Mouse (Mus musculus) embryo, embryonic 9.5 days (tissue): ENCODE measurements around the gene Mthfd2.

Experiments
- DNase-seq: peaks from one replicate; pipeline ENCODE4 v3.0.0-alpha.2; 2017; ENCODE audit errors: extremely low spot score

Mthfd2 gene

GRCm38 (mm10) chr6:83268144-83269010, 57.3 kb downstream of the Mthfd2 start:
- DNase-seq, result peak; percentile 73

DNA sequence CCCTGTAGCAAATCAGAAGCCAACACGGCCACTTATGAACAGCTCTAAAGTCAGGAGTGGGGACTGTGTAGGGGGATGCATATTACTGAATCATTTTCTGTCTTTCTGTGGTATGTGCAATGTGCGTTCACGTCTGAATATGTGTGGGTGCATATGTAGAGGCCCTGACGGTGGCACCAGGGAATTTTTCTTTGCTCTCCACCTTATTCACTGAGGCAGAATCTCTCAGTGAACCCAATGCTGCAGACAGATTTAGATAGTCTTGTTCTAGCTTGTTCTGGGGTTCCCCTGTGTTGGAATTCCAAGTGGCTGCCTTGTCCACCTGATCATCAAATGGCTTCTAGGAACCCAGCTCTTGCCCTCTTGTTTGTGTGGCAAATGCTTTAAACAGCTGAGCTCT, 58.1 kb downstream of the Mthfd2 start:
- DNase-seq, result no peak

GRCm38 (mm10) chr6:83265653-83266052, 60.1 kb downstream of the Mthfd2 start:
- no peak for DNase-seq

DNA sequence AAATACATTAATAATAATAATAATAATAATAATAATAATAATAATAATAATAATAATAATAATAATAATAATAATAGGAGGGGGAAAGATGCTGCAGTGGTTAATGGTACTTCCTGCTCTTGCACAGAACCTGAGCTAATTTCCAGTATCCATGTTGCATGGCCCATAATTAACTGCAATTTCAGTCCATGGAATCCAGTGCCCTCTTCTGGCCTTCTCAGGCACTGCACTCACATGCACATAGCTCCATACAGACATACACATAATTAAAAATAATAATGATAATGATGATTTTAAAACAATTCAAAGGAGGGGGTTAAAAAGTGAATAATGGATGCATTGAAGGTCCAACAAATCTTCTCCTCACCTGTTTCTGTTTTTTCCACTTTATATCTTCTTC, 60.5 kb downstream of the Mthfd2 start:
- DNase-seq, result peak; percentile 18

GRCm38 (mm10) chr6:83264516-83264915, 61.2 kb downstream of the Mthfd2 start:
- no peak for DNase-seq
